Mouse (Mus musculus) hindbrain, postnatal 0 days (tissue): ENCODE results near the gene Cmtm4. TPM values are rescaled to one million over a fixed set of nuclear protein-coding genes. Genes with fewer than 3 reads are reported as not detected.

ENCODE experiments used
- ATAC-seq: fragments of 200-750 bp; cut with Nextera tagmentation; 2 replicates; pipeline ENCODE4 v1.8.0; 2017; ENCODE audit warnings: mild to moderate bottlenecking, moderate TSS enrichment, moderate library complexity
- DNase-seq: peaks from one replicate; pipeline ENCODE4 v3.0.0-alpha.2; 2015; ENCODE audit warnings: low spot score
- H3K27ac ChIP-seq: fragments of 300-500 bp; sonication (generic); 2 replicates; pipeline ENCODE4 v1.5.1; 2014; ENCODE audit warnings: mild to moderate bottlenecking
- H3K27me3 ChIP-seq: fragments of 300-500 bp; sonication (generic); 2 replicates; pipeline ENCODE4 v1.6.1; 2014; ENCODE audit warnings: low read length, mixed read lengths; ENCODE audit not compliant: insufficient read depth
- H3K36me3 ChIP-seq: fragments of 300-500 bp; sonication (generic); 2 replicates; pipeline ENCODE4 v1.6.1; 2014; ENCODE audit warnings: low read length, mixed read lengths; ENCODE audit not compliant: insufficient read depth
- H3K4me1 ChIP-seq: fragments of 300-500 bp; sonication (generic); 2 replicates; pipeline ENCODE4 v1.6.1; 2014; ENCODE audit warnings: antibody characterized with exemption, low read length, mixed read lengths; ENCODE audit not compliant: insufficient read depth
- H3K4me2 ChIP-seq: fragments of 300-500 bp; sonication (generic); 2 replicates; pipeline ENCODE4 v1.6.1; 2014; ENCODE audit warnings: low read depth, mild to moderate bottlenecking, low read length, moderate library complexity, mixed read lengths
- H3K4me3 ChIP-seq: fragments of 300-500 bp; sonication (generic); 2 replicates; pipeline ENCODE4 v1.5.1; 2014; ENCODE audit warnings: low read length
- H3K9ac ChIP-seq: fragments of 300-500 bp; sonication (generic); replicated peaks from 2 replicates; pipeline ENCODE4 v1.6.1; 2014; ENCODE audit warnings: mild to moderate bottlenecking, low read length, moderate library complexity, mixed read lengths
- H3K9me3 ChIP-seq: fragments of 300-500 bp; sonication (generic); 2 replicates; pipeline ENCODE4 v1.6.1; 2016; ENCODE audit warnings: low read length, mixed read lengths
- CTCF ChIP-seq: IDR thresholded peaks from 2 replicates; pipeline ENCODE4 v1.5.1; 2016; ENCODE audit warnings: antibody characterized with exemption, control low read depth, low read depth
- WGBS: fragments of 180-500 bp; shearing (Covaris S2); extraction: QIAGEN DNeasy Blood & Tissue Kit; methylation state at CpG from one replicate; pipeline ENCODE4 v1.1.7; 2014; 5-methylcytosine and 5-hydroxymethylcytosine counted together
- polyA plus RNA-seq: library from polyadenylated mRNA; unstranded; fragments of >200 nt; fragmentation: Nextera tagmentation; extraction: Ambion mirVana; gene quantifications from 2 replicates; pipeline ENCODE4 v1.2.1, GENCODE M21; 2015
- total RNA-seq: library from RNA; depleted of rRNA; stranded (reverse); fragments of >200 nt; gene quantifications from 2 replicates; pipeline ENCODE4 v1.2.3, GENCODE M21; 2014

The Cmtm4 gene
- total and polyA plus RNA-seq, 2 experiments from 2014 or later, result 2.7 to 38.4 TPM

DNA sequence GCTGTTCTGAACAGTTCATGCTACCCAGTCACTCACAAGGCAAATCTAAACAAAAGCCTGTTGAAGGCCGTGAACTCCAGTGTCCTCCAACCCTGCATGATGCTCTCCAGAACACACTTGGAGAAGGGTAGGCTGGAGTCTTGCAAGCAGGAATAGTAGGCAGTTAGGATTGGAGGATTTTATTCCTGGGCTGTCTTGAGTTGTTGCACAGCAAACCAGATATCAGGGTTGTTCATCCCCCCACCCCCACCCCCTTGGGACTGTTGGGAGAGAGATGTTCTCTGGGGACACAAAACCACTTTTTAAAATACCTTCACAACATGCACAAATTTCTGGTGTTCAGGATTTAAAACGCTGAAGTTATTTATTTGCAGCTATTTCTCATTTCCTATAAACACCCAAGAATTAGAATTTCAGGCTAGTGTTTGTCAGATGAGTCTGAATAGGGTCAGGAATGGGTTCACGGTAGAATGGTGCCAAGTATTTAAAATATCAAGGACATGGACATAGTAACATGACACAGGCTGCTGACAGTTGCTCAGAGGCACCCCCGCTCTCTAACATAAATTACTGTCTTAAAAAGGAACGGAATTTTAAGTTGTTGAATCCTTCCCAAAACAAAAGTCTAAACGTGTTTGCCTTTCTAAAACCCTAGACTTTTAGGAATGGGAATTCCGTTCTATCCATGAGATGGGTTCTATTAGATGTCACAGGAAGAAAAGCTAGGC is 17.4 kb upstream of the Cmtm4 start:
- Histone ChIP-seq H3K36me3 (peaks cover 5% of the 10 kb centered on the region; the same call in 1 of the 2 replicates), H3K9ac (no peak overlapping the region), H3K9me3 (no peaks in the 10 kb centered on the region), H3K4me1 (no peaks in the 10 kb centered on the region), H3K4me2 (no peak overlapping the region), H3K27ac (no peak overlapping the region), H3K4me3 (no peak overlapping the region), H3K27me3 (no peaks in the 10 kb centered on the region)
- no peak for DNase-seq
- ATAC-seq, result no peak
- TF ChIP-seq CTCF, result no peak
- WGBS, result 80% methylated on average over 7 of the region's 7 CpGs

DNA sequence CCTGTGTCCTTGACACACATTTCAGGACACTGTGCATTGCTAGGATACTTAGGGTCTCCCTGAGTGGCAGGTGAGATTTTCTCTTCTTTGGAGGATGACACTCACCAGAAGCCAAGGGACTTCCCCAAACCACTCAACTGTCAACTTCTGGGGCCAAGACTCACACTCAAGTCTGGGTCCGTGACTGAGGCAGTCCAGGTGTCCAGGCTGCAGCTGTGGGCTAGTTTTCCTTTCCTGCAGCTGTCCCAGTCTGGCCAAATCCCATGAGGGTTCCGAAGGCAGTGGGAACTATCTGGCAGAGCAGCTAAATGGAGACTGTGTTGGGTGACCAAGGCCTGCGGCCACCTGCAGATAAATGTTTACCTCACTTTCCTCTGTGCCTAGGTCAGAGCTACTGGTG is 16.4 kb upstream of the Cmtm4 start:
- Histone ChIP-seq H3K4me1 (no peaks in the 10 kb centered on the region), H3K27me3 (no peaks in the 10 kb centered on the region), H3K9me3 (no peaks in the 10 kb centered on the region), H3K4me2 (no peak overlapping the region), H3K27ac (no peak overlapping the region), H3K9ac (no peak overlapping the region), H3K4me3 (no peak overlapping the region), H3K36me3 (peaks cover under 1% of the 10 kb centered on the region; the same call in 1 of the 2 replicates)
- WGBS, result 80% methylated on average over 3 of the region's 3 CpGs
- no peak for TF ChIP-seq CTCF
- ATAC-seq, result no peak
- no peak for DNase-seq

DNA sequence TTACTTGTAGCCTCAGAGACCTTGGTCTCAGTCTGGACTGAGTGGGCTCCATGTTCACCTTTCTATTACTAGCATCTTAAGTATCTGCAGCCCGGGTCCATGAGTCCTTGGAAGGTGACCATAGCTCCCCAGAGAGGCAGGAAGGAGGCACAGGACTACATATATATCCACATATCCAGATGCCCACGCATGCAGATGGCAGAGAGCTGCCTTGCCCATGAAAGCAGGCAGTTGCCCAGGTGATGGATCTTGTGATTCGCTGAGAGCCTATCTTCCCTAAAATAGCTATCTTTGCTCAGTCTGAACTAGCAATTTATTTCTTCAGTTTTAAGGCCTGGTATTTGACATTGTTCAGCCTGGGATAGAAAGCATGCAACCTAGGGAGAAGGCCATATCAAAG is 15.9 kb upstream of the Cmtm4 start:
- no peak overlapping the region for H3K4me2 ChIP-seq
- no peak overlapping the region for H3K27ac ChIP-seq
- H3K9me3 ChIP-seq, result no peaks in the 10 kb centered on the region
- no peak overlapping the region for H3K4me3 ChIP-seq
- no peaks in the 10 kb centered on the region for H3K4me1 ChIP-seq
- 0 out of 2 replicates have a peak overlapping the region, but pooled peaks have one; percentile 5 for H3K9ac ChIP-seq
- 84% methylated on average over 3 of the region's 3 CpGs for WGBS
- ATAC-seq (no peak), DNase-seq (no peak)
- TF ChIP-seq CTCF, result no peak
- H3K27me3 ChIP-seq, result no peaks in the 10 kb centered on the region
- H3K36me3 ChIP-seq, result no peaks in the 10 kb centered on the region

DNA sequence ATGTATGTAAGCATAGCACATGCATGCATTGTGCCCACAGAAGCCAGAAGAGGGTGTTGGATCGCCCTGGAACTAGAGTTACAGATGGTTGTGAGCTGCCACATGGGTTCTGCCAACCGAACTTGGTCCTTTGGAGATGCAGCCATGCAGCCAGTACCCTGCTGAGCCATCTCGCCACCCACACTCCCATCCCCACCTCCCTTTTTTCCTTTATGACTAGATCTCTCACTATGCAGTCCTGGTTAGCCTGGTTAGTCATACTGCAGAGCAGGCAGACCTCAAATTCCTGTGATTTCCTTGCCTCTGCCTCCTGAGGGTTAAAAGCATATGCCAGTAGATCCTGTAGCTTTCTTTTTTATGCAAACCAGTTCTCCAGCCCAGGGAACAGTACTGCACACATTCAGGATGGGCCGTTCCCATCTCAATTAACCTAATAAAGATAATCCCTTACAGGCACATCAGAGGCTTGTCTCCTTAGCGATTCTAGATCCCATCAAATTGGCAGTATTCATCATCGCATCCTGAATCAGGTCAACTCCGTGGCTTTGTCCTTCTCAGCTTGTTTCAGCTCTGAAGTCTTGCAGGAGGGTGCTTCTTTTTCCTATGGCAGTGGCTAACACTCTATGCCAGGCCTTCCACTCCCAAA is 15.1 kb upstream of the Cmtm4 start:
- Histone ChIP-seq H3K4me1 (no peaks in the 10 kb centered on the region), H3K36me3 (no peaks in the 10 kb centered on the region), H3K9me3 (no peaks in the 10 kb centered on the region), H3K4me3 (no peak overlapping the region), H3K9ac (0 out of 2 replicates have a peak overlapping the region, but pooled peaks have one; percentile 5), H3K27ac (no peak overlapping the region), H3K27me3 (no peaks in the 10 kb centered on the region), H3K4me2 (no peak overlapping the region)
- ATAC-seq (peak; percentile 48; the same call in 1 of the 2 replicates), DNase-seq (no peak)
- no peak for TF ChIP-seq CTCF
- 41% methylated on average over 7 of the region's 7 CpGs for WGBS

DNA sequence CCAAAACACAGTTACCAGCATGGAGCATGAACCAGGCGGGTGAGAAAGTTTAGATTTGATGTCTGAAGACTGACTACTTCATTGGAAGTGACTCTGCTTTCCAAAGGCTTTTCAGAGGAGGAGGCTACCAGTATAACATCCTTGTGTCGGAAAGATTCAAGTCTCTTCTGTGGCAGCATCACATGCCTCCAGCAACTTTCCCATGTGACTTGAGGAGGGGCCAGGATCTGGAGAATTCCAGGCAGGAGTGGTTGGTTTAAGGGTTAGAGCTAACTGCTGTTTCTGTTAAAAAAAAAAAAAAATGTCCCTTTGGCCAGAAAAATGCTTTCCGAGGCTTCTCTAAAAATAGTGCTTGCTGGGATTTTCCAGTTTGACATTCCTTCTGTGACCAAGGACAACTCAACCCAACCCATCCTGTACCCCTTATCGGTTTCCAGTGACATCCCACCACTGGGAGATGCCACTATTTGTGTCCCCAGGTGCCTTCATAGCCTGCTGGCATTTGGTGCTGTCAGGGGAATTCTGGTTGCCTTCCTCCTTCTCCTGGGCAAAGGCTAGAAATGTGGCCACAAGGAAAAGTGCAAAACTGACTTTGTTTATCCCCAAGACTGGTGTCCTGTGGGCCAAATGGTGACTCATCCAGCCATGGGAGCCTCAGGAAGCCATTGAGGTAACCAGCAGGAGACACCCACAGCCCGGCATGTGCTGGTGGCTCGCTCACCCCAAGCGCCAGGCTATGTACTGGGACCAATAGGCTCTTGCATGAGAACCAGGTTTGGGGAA is 12.9 kb upstream of the Cmtm4 start:
- ATAC-seq, result no peak
- no peak for DNase-seq
- Histone ChIP-seq H3K9me3 (no peaks in the 10 kb centered on the region), H3K4me3 (no peak overlapping the region), H3K36me3 (no peaks in the 10 kb centered on the region), H3K27ac (no peak overlapping the region), H3K9ac (no peak overlapping the region), H3K4me2 (no peak overlapping the region), H3K4me1 (no peaks in the 10 kb centered on the region), H3K27me3 (no peaks in the 10 kb centered on the region)
- 84% methylated on average over 7 of the region's 7 CpGs for WGBS
- TF ChIP-seq CTCF, result no peak

DNA sequence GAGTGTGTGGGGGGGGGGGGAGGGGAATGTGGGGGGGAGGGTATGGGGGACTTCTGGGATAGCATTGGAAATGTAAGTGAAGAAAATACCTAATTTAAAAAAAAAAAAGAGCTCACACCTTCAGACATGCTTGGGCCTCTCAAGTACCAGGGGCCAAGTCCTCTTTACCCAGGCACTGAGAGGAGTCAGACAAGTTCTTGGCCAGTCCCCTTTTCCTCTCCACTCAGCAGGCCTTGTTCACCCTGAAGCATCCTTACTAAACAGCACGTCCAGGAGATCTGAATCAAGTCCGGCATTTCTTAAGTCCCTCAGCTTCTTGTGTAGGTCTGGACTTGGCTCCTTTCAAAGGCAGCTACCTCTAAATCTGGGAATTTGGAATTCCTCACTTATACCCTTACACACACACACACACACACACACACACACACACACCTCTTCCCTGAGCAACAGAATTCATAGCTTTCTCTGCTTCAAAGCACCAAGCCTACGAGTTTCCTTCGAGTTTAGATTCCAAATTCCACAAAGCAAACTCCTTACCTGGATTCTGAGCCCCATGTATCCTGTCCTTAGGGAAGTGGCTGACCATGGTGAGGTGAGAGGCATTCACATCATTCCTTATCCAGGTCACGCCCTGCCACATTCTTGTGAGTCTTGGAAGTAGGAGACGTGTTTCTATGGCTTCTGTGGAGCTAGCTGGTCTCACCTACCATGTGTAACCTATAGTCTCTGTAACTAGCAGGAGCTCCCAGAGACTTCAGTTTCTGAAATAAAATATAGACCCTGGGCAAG is 10.9 kb upstream of the Cmtm4 start:
- H3K27me3 ChIP-seq, result no peaks in the 10 kb centered on the region
- no peak overlapping the region for H3K27ac ChIP-seq
- H3K9ac ChIP-seq, result no peak overlapping the region
- no peaks in the 10 kb centered on the region for H3K4me1 ChIP-seq
- ATAC-seq (no peak), DNase-seq (no peak)
- 77% methylated on average over 6 of the region's 6 CpGs for WGBS
- no peak overlapping the region for H3K4me2 ChIP-seq
- no peak overlapping the region for H3K4me3 ChIP-seq
- TF ChIP-seq CTCF, result no peak
- H3K36me3 ChIP-seq, result no peaks in the 10 kb centered on the region
- H3K9me3 ChIP-seq, result no peaks in the 10 kb centered on the region
